Mouse (Mus musculus) T-helper 2 cell (primary cell): ENCODE measurements at regions not wholly inside any gene's neighbourhood (a gene's known extent, or its start where the extent isn't known, plus 50 kb on each side); places are given as distances from the start of the nearest gene placed in this dataset.

Source experiments
- in situ Hi-C: fragments of 300-600 bp; cut with MboI, MseI; formaldehyde crosslinking; loops from one replicate; pipeline ENCODE4 v1.15.1; 2025; ENCODE audit warnings: high pct_unique_total_duplicates

DNA sequence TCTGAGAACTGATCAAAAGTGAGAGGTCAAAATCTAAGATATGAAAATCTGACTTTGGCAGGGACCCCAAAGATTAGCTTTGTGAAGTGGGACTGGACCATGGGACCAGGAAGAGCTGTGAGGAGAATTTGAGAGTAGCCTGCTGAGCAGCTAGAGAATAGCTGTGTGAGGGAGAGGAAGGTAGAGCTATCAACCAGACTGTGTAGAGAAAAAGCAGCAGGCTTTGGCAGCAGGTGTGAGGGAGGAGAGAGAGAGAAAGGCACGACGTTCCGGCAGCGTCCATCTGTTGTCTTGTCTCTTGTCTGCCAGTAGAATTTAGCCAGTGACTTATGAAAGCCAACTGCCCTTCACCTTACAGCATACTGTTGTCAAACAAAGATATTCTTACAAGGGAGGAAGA is 412.1 kb downstream of the Slitrk2 start:
- in situ Hi-C loops, result no loop called here

DNA sequence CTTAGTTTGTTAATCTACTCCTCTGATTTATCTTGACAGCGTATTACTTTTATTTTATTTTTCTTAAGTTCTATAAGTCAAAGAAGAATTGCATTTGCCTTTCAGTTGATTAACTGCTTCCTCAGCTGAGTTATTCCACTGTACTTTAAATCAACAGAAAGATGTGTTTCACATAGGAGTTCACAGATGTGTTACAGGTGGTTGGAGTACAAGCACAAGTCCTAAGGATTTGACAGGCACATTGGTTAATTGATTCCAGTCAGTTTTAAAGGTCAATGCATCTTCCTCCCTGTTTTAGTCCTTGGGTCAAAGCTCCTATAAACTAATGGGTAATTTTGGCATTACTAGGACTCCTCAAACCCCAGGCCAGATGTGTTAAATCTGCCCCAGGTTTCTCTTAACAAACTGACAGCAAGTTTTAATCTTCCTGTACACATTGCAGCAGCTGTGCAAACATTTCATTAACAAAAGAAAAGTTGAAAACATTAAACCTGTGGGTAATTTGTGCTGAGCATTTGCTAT is 413.5 kb downstream of the Slitrk2 start:
- in situ Hi-C loops, result no loop called here

DNA sequence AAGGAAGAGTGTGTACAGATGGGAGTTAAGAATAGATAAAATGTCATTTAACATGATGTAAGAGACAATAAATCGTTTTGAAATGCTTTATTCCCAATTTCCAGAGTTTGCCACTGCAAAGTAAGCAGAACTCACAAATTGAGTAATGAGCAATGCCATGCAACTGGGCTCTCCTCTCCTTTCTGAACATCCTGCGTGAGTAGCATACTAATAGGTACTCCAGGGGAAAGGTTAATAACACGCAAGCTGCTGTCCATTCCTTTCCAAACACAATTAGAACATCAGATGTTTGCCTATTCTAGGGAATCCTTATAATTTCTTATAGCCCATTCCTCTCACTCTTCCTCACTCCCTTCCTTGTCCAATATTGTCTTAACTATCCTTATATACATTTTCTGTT is 443.3 kb downstream of the Slitrk2 start:
- in situ Hi-C loops, result loop anchor here (25.0 kb wide), 1 partner anchor 545 kb away; no protein-coding TSS in a partner anchor
